Mouse (Mus musculus) spleen, adult 2 months (tissue): ENCODE measurements around the gene Grik3. TPM values are rescaled to one million over a fixed set of nuclear protein-coding genes. Genes with fewer than 3 reads are reported as not detected.

Experiments used
- DNase-seq, 2 experiments: peaks; one replicate each; pipeline versions ENCODE4 v3.0.0 to v3.0.0-alpha.2; 2012 to 2021; ENCODE audit warnings: low spot score in 2 of 2, low read depth in 1 of 2
- H3K27ac ChIP-seq: fragments of 200-500 bp; 2 replicates; pipeline ENCODE4 v1.5.1; 2012; ENCODE audit warnings: low read length, inconsistent platforms; ENCODE audit not compliant: insufficient read depth
- H3K27me3 ChIP-seq: fragments of 200-500 bp; 2 replicates; pipeline ENCODE4 v1.6.1; 2012; ENCODE audit warnings: mild to moderate bottlenecking, moderate library complexity, low read length, inconsistent platforms; ENCODE audit not compliant: control insufficient read depth, insufficient read depth
- H3K36me3 ChIP-seq: fragments of 200-500 bp; 2 replicates; pipeline ENCODE4 v1.6.1; 2012; ENCODE audit warnings: mild to moderate bottlenecking, low read length, inconsistent platforms; ENCODE audit not compliant: control insufficient read depth, insufficient read depth
- H3K4me1 ChIP-seq: fragments of 200-500 bp; 2 replicates; pipeline ENCODE4 v1.6.1; 2011; ENCODE audit warnings: inconsistent platforms; ENCODE audit not compliant: control insufficient read depth, insufficient read depth, insufficient read length
- H3K4me3 ChIP-seq: fragments of 200-500 bp; 2 replicates; pipeline ENCODE4 v1.5.1; 2011; ENCODE audit warnings: mild to moderate bottlenecking, inconsistent platforms; ENCODE audit not compliant: insufficient read depth, insufficient read length; ENCODE audit errors: extremely low read depth
- CTCF ChIP-seq: fragments of 200-500 bp; IDR thresholded peaks from 2 replicates; pipeline ENCODE4 v1.5.1; 2011; ENCODE audit warnings: mild to moderate bottlenecking, inconsistent platforms; ENCODE audit not compliant: insufficient read depth, insufficient read length, insufficient replicate concordance; ENCODE audit errors: extremely low read depth
- POLR2A ChIP-seq: fragments of 200-500 bp; IDR thresholded peaks from 2 replicates; pipeline ENCODE4 v1.6.1; 2011; ENCODE audit warnings: low read depth, low read length, inconsistent platforms
- WGBS: fragments of 180-500 bp; shearing (Covaris S2); methylation state at CpG from one replicate; pipeline ENCODE4 v1.1.7; 2018; 5-methylcytosine and 5-hydroxymethylcytosine counted together
- polyA plus RNA-seq: library from polyadenylated mRNA; depleted of rRNA; stranded (reverse); fragments of >200 nt; gene quantifications from 2 replicates; pipeline ENCODE4 v1.2.3, GENCODE M21; 2012

The Grik3 gene
- polyA plus RNA-seq, 1 experiment = 0.04 TPM

GRCm38 (mm10) chr4:125718429-125719140, 228.1 kb downstream of the Grik3 start:
- Histone ChIP-seq H3K36me3 (no peaks in the 10 kb centered on the region), H3K27me3 (no peaks in the 10 kb centered on the region), H3K27ac (no peak overlapping the region), H3K4me1 (no peaks in the 10 kb centered on the region), H3K4me3 (no peak overlapping the region)
- TF ChIP-seq POLR2A (no peak), CTCF (no peak)
- DNase-seq = no peak
- 40% methylated on average over 18 of the region's 18 CpGs for WGBS

GRCm38 (mm10) chr4:125726241-125726640, 235.7 kb downstream of the Grik3 start:
- Histone ChIP-seq H3K4me1 (no peaks in the 10 kb centered on the region), H3K36me3 (no peaks in the 10 kb centered on the region), H3K27ac (no peak overlapping the region), H3K4me3 (no peak overlapping the region), H3K27me3 (no peaks in the 10 kb centered on the region)
- WGBS = 89% methylated on average over 1 of the region's 1 CpGs
- TF ChIP-seq CTCF (no peak), POLR2A (no peak)
- no peak for DNase-seq

- H3K36me3 ChIP-seq = no peaks in the 10 kb centered on the region
- H3K27ac ChIP-seq = no peak overlapping the region
- 28% methylated on average over 10 of the region's 10 CpGs for WGBS
- no peaks in the 10 kb centered on the region for H3K27me3 ChIP-seq
- DNase-seq = no peak
- no peaks in the 10 kb centered on the region for H3K4me1 ChIP-seq
- H3K4me3 ChIP-seq = no peak overlapping the region
- TF ChIP-seq CTCF (no peak), POLR2A (no peak)
Observed at GRCm38 (mm10) chr4:125727030-125727429, 236.5 kb downstream of the Grik3 start.

- DNase-seq = no peak
- no peak for TF ChIP-seq POLR2A
- TF ChIP-seq CTCF = no peak
Observed at GRCm38 (mm10) chr4:125727626-125728025, 237.1 kb downstream of the Grik3 start.

GRCm38 (mm10) chr4:125728091-125728863, 237.8 kb downstream of the Grik3 start:
- WGBS = 20% methylated on average over 15 of the region's 15 CpGs
- no peaks in the 10 kb centered on the region for H3K36me3 ChIP-seq
- no peak for DNase-seq
- TF ChIP-seq CTCF (no peak), POLR2A (no peak)
- H3K4me3 ChIP-seq = no peak overlapping the region
- no peak overlapping the region for H3K27ac ChIP-seq
- no peaks in the 10 kb centered on the region for H3K27me3 ChIP-seq
- no peaks in the 10 kb centered on the region for H3K4me1 ChIP-seq

More at GRCm38 (mm10) chr4:125727626-125728025, 237.1 kb downstream of the Grik3 start:
- 25% methylated on average over 4 of the region's 4 CpGs for WGBS
- Histone ChIP-seq H3K36me3 (no peaks in the 10 kb centered on the region), H3K4me1 (no peaks in the 10 kb centered on the region), H3K27me3 (no peaks in the 10 kb centered on the region), H3K4me3 (no peak overlapping the region), H3K27ac (no peak overlapping the region)

- H3K27me3 ChIP-seq = no peaks in the 10 kb centered on the region
- TF ChIP-seq CTCF = no peak
- TF ChIP-seq POLR2A = no peak
- no peak overlapping the region for H3K4me3 ChIP-seq
- WGBS = 11% methylated on average over 38 of the region's 38 CpGs
- no peak for DNase-seq
- no peaks in the 10 kb centered on the region for H3K36me3 ChIP-seq
- H3K27ac ChIP-seq = no peak overlapping the region
- no peaks in the 10 kb centered on the region for H3K4me1 ChIP-seq
Observed at GRCm38 (mm10) chr4:125729305-125730220, 239.1 kb downstream of the Grik3 start.
